Mouse (Mus musculus) thymus, adult 18-20 months (tissue): ENCODE data around the gene Slc25a22.
A peak's percentile ranks its signal among the peaks of the same experiment; 100 is the strongest.

Experiments used
- DNase-seq, 2 experiments: peaks; one replicate each; pipeline ENCODE4 v3.0.0; 2022; ENCODE audit warnings: mixed read lengths in 2 of 2

Gene Slc25a22

DNA sequence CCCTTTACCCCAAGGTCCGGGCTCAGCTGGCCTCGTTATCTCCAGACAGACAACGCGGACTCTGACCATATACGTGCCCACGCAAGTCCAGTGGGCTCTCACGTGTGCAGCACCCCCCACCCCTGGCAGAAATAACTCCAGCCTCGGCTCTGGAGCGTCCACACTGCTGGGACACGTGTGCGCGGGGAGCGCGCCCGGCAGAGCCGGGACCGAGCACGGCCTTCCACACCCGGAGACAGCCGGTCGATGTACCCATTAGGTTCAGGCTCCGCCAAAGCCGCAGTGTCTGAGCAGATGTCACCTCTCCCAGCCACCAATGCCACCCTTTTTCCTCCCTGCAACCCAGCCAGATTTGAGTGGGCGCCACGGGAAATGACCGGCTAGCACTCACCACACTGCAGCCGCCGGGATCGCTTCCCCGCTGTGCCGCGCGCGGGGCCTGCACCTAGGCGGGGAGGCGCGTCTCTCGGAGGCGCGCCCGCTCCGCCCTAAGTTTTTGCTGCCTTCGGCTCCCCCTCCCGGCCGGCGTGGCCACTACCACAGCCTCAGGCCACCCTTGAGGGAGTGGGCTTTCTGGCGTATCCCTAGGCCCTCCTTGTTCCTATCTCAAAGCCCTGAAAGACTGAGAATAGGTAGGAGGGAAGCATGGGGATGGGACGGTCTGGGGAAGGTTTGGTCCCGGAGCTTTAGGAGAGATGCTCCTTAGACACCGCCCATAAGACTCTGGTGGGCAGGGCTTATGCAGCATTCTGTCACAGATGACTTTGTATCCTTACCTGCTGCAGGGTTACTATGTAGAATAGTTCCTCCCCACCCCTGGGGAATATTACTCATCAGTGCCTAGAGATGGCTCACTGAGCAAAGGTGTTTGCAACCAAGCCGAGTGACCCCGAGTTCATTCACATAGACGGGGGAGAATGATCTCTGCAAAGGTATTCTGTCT is at the start of gene Slc25a22:
Gene Slc25a22 (minus strand): TSS at position 715 of the 943 bp plus-strand sequence.
- peak; percentile 73 for DNase-seq

DNA sequence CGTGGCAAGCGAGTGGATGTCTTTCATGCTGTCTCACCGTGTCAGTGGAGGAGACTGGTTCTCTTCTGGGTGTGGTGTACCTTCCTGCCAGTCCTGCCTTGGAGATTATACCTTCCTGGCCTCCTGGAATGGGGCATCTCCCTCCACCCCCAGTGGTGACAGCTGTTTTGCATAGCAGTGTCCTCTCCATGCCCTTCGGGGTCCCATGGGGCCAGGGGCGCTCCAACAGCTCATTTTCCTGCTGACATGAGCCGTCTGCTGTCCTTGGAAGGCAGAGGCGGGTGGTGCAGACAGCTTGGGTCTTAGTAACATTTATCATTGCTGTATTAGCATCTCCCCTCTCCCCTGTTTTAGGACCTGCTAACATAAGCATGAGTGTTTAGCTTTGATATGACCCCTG is 49.4 kb upstream of the Slc25a22 start:
- no peak for DNase-seq

DNA sequence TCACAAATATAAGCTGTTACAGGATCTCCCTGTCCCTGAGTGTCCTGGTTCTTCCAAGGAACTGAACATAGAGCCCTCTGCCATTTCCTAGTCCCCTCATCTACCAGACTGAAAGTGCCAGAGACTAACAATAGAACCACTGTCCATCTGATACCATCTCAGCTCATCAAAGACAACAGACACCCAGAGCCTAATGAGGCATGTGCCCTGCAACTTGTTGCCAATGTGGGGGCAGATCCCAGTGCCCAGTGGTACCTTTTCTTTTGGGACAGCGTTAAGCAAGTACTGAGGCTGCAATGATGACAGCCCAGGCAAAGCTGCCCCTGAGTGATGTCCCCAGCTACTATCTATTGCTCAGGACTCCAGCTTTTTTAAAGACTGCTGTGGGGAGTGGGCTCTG is 48.5 kb upstream of the Slc25a22 start:
- DNase-seq: no peak

DNA sequence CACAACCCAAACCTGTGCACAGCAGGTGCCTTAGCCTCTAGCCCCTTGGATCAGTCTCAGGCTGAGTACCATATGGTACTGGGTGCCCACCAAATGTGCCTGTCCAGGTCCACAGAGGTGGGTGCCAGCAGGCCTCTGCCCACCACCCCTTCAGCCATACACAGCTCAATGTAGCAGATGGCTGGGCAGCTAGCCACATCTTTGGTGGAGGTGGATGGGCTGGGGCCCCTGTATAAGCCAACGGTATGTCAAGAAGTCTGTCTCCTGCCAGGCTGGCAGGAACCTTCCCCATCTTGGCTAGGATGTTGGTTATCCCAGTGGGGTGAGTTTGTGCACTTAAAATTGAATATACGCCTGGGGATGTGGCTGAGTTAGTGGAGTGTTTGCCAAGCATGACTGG is 47.9 kb upstream of the Slc25a22 start:
- DNase-seq: no peak

DNA sequence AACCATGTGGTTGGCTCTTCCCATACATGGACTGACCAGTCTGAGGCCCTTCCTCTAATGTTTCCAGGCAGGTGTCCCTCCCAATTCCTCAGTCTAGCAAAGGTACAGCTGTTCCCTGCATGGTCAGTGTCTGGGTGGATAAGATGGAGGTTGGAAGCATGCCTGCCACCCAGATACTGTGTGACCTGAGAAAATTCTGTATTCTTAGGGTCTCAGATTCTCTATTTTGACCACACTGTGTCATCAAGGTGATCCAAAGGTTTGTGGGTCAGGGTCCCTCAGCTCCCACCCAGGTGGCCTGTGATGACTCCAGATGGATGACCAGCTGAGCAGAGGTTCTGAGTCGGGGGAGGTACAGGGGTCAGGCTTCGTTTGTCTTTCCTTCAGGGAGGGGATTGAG is 47.5 kb upstream of the Slc25a22 start:
- DNase-seq: no peak

DNA sequence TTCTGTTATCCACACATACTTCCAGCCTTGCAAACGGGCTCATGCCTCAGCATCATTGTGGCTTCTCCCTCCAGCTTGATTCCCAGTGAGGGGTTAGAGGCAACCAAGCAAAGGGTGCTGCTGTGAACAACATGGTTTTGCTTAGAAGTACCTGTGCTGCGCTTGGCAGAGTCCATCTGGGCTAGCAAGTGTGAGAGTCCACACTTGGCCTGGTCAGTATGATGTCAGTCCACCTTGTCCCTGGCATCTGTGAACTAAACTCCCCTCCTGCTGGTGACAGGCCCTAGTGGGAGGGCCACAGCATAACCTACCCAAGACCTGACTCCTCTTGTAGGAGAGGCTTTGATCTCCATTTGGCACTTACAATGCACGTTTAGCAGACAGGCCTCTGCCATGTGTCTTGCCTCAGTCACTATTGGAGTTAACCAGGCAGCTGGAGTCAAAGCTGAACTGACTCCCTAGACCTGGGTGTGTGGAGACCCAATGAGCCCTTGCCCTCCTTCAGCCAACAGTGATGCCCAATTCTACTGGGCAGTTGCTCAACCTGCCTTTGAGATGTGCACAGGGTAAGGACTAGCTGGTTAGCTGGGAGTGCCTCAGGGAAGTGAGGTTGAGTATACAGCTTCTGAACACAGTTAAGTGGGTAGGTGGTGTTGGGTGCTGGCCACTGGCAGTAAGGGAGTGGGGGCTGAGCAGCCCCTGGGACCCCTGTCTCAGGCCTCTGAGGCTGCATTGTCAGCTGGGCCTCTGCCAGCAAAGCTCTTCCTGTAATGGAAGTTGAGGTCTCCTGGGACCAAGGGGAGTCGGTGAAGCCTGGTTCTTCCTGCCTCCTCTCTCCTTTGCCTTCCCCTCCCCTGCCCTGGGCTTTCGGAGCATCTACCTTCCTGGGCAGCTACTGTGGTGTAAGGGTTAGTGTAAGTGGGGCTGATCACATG is 46.8 kb upstream of the Slc25a22 start:
- no peak for DNase-seq

DNA sequence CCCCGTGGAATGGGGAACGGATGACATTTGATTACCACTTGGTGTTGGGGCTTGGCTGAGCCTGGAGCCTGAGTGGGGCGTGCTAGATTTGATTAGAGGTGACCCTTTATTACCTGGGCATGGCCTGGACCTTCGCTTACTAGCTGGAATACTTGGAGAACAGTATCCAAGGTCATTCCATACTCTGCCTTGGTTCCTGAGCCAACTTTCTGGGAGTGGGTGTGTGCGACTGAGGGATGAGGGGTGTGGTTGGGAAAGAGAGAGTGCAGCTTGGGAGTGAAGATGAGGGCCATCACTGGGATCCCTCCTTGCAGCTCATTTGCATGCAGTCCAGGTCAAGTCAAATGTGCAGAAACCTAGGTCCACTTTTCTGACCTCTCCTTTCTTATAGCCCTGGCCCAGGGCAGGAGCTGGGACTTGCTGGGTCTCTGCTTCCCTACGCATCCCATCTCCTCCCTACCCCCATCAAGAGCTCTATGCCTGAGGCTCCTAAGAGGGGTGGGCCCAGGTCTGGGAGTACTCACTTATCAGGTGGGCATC is 45.5 kb upstream of the Slc25a22 start:
- no peak for DNase-seq

DNA sequence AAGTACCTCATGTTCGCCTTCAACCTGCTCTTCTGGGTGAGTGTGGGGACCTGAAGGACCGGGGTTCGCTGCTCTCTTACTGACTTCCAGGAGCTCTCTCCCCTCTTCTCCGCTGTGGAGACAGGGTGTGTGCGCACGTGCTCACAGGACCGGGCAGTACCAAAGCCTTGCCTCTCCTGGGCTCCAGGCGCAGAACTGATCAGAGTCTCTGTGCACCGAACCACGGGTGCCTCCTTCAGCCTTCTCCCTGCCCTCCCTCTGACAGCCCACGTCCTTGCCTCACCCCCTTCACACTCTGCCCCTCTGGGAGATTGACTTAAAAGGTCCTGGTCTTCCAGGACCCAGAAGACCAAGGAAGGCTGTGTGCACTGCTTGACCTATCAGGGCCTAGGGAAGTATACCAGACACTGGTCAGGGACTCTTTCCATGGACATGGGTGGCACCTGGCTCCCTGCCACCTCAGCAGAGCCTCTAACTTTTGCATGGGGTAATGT is 44.9 kb upstream of the Slc25a22 start:
- no peak for DNase-seq

DNA sequence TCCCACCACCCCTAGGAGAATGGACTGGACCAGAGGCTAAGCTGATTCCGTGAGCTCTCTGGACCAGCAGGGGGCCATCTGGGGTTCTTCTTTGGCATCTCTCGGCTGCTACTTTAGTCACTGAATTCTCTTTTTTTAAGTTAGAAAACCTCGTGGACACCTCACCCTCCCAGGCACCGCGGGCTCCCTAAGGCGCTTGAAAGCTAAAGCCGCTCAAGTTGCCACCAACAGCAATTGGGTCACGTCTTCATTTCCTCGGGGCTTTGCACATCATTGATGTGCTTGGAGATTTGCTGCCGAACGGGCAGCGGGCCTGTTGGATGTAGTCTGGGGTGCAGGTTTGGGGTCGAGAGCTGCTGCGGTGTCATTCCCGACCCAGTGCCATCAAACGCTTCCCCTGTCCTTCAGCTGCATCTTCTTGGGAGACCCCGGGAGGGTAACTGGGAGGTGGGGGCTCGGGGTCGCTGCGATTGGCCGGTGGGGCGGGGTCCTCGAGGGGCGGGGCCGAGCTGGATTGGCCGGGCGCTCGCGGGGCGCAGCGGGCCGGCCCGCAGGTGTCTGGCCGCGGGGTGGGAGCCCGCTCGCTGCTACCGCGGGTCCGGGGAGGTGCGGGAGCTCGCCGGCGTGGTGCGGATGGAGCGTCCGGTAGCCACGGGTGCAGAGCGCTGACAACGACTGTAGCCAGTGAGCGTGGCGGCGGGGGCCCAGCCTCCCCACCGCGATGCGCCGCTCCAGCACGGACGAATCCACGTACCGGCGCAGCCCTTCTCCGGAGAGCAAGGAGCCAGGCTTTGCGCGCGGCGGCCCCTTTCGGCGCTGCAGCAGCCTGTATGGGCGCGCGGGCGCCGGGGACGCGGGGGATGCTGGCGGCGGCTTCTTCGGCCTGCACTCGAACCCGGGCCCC is 44.1 kb upstream of the Slc25a22 start:
- no peak for DNase-seq

DNA sequence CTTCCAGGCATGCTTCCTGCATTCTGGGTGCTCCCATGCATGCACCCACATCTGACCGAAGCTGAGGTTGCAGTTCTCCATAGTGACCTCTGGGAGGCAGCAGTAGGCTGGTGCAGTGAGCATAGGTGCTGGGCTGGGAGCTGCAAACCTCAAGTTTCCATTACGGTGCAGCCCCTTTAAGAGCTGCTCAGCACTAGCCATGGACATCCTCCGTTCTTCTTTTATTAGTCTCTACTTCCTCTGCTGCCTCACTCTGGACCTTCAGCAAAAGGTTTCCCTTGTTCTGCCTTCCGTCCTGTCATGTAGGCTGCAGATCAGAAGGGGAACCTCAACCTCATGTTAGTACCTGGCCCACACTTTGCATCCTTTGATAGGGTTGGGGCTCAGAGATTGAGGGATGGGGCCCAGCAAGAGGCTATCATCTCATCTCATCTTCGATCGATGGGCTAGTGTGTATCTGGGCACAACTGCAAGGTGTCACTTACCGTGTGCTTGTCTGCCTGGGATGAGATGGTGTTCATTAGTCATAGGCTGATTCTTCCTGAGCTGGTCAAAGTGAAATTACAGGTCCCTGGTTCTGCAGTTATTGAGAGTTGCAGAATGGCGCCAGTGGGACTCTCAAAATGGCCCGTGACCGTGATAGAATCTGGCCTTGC is 43.3 kb upstream of the Slc25a22 start:
- DNase-seq: peak; percentile 48 to 60

DNA sequence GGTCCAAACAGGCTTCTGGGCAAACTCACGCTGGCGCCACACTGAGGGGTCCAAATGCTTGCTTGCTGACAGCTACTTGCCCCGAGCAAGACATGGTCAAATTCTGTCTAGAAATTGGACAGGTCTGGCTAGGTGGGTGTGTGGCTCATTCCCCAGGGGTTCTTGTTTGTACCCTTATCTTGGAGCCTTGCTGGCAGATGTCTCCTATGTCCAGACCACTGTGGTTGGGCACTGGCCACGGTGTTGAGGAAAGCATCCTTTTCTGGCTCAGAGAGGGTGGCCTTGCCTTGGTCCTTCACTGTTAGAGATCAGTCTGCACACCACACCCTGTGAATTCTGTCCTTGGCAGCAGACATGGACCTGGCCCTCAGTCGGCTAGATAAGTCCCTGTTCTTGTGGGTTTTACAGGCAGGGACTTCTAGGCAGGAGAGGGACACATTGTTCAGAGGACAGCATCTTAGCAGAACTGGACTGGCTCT is 40.6 kb upstream of the Slc25a22 start:
- DNase-seq: no peak

DNA sequence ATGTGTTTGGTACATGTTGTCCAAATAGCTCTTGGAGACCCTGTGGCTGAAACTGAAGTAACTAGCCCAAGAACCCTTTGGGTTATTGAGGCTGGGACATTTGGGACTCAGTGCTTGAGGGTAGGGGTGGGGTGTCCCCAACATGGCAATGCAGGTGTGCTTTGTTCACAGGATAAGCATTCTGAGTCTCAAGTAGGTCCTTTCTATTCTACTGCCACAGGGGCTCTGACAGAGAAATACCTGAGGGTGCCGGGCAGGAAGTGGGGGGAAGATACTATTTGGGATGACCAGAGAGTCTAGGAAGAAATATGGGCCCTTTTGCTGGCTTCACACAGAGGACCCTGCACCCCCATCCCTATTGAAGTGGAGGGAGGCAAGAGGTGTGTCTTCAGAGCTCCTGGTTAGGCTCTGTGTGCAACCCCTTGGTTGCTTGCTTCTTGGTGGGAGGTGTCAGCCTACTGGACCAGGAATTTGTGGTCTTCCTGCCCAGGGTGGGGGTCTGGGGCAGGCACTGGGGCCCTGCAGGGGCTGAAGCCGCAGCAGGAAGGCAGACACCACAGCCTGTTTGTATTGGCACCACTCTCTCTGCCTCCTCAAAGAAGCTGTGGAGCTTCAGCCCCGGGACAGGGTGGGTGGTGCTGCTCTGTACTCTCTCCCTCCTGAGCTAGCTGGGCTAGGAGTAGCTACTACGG is 40.0 kb upstream of the Slc25a22 start:
- DNase-seq: no peak

DNA sequence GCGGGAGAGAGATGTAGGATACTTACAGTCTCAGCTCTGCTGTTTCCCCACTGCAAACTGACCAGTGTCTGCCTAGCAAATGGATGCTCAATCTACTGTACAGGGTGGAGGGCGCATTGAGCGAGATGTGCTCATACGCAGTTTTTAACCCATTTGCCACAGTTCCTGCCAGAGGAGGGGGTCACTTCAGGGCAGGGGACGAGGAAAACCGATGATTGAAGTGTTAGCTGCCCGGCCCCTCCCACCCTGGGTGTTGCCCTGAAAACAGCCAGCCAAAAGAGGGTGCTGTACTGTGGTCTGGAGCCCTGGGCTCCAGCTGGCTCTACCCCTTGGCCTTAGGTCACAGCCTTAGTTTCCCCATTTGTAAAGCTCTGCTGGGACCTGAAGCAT is 39.3 kb upstream of the Slc25a22 start:
- DNase-seq: no peak

DNA sequence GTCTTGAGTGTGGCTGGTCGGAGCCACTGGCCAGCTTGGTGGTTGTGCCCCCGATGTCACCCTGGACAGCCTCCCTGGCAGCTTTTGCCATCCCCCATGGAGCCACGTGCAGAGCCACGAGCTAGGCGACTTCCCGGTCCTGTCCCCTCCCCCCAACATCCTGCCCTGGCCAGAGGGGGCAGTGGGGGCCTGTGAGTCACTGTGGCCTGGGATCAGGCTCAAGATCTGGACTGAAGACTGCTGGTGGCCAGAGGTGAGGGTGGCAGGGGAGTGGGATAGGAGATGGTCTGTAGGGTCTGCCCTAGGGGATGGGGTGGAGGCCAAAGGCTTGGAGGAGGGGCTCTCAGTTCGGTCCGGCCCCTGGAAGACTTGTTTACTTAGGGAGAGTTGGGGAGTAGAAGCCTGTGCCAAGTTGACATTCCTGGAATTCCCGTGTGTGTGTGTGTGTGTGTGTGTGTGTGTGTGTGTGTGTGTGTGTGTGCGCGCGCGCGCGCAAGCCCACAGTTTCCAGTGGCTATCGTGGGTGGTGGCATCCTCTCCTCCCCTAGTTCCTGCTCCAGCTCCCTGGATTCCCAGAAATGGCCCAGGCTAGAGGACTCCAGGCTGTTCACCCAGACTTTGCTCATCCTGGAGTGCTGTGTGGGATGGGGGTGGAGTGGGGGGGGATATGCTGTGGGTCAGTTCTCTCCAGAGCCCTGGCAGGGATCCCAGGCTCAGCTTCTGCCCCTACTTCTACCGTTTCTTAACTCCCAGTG is 38.7 kb upstream of the Slc25a22 start:
- DNase-seq: peak in 1 of 2 experiments; percentile 37

DNA sequence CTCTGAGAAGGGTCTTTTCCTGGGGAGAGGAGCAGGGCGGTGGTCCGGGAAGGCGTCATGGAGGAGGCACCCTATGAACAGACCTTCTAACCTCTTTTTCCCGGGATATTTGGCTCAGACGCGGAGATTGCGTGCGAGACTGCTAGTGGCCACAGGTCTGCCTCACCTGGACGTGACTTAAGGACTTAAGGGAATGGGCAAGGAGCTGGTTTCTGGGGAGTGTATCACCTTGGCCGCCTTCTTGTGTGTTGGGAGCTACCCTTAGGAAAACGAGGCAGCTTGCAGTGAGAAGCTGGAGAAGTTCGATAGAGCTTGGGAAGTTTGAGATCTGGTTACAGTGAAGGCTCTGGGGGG is 38.1 kb upstream of the Slc25a22 start:
- DNase-seq: no peak

DNA sequence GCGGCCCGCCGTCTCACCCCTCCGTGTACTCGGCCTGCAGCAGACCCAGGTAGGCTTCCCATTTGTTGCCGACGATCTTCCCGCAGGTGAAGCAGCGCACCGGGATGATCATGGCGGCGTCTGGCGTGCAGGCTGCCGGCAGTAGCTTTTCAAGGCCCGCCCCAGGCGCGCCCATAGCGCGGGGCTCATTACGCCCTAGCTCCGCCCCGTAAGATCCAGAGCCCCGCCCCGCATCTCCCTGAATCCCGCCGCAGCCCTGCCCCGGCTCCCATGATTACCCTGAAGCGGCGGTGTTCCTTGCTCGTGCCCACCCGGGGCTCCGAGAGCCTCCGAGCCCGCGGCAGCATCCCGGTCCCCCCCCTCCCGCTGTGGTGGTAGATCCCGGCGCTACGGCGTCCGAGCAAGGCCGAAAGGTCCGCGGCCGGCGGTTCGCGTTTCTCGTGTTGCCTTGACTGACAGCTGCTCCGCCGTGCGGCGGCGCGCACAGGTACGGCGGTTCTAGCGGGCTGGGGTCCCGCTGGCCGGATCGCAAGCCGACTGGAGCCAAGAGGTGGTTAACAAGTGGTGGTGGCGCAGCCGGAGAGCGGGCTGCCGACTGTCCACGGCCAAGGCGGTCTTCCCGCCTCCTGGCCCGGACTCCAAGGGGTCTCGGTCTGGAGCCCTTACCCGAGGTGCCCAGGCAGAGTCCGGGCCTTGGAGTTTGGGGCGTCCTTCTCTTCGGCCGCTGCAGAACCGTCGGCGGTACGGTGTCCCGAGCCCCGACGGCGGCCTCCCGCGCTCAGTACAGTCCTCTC is 37.5 kb upstream of the Slc25a22 start, which contains the start of the genes Polr2l and Tspan4:
Gene Polr2l (minus strand): TSS at position 122 of the 794 bp plus-strand sequence.
Gene Tspan4 (plus strand): TSS at position 230 of the 794 bp plus-strand sequence.
- DNase-seq: peak; percentile 66 to 74

DNA sequence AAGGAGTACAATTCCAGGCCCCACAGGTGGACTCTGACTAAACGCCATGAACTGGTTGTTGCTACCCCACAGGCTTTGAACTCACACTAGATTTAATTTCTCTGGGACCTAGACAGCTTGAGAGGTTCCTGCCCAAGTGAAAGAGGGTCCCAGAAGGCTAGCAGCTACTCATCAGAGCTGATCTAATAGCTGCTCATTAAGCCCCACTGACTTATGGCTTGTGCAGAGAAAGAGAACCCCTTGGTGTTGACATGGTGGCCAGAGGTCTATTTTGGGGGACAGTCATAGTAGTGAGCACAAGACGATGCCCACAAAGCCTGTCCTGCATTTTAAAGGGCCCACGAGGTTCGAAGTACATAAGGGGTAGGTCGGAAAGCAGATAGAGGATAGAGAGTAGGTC is 36.5 kb upstream of the Slc25a22 start:
- DNase-seq: no peak

DNA sequence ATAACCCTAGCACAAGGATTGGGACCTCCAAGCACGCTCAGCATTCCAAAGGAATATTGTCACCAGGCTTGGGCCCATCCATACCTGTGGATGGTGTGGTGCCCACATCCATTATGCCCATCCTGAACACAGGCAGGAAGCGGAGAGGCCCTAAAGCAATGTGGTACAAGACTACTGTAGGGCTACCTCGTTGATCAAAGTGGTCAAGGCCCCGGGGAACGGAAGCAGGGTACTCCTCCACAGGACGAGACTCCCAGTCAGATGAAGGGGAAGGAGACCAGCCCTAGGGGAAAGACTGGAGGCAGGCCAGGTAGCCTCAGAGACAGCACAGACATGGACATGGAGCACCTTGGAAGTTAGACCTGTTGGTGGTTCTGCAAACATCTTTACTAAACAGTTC is 35.1 kb upstream of the Slc25a22 start:
- no peak for DNase-seq

DNA sequence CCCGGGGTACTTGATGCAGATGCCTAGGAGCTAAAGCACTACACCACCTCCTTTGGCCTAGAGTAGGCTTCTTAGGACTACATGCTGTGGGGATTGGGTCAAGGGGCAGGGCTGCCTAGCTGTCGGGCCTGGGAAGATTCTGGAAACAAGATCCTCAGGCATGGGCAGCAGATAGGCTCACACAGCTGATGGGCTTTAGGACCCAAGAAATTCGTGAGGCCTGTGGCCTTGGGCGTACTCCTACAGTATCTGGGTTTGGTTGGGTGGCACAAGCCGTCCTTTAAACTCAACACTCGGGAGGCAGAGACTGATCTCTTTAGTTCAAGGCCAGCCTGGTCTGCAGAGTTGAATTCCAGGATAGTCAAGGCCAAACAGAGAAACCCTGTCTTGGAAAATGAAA is 34.5 kb upstream of the Slc25a22 start:
- DNase-seq: no peak
